Mouse (Mus musculus): Measurements from ENCODE around the gene Exoc7. TPM values are rescaled to one million over a fixed set of nuclear protein-coding genes. Genes with fewer than 3 reads are reported as not detected.
A peak's percentile ranks its signal among the peaks of the same experiment; 100 is the strongest.

The Exoc7 gene
- polyA plus RNA-seq, 1 experiment from 2014 or later = 52.9 TPM

DNA sequence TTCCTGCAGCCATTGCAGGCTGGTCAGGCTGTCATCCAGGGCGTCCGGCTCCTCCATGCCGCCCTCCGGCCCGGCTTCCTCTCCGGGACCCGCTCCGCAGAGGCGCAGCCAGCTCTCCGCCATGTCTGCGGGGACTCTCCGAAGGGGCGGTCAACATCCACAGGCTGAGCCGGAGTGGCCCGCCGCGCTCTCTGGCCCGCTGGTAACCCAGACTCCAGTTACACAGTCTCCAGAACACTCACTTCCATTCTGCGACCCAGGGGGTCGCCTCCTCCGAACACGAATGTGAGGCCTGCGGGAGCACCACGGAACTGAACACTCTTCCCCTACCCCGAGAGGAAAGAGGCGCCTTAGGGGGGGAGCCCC lies 27.4 kb upstream of the Exoc7 start:
- ATAC-seq (ENCODE audit: insufficient read depth, low FRiP score, low read depth) = no peak
- Histone ChIP-seq H3K4me1 (peaks cover 33% of the 10 kb centered on the region), H3K9me3 (no peaks in the 10 kb centered on the region), H3K9ac (no peak overlapping the region), H3K4me3 (replicated peaks) (peak overlapping the region; percentile 61), H3K36me3 (no peaks in the 10 kb centered on the region), H3K27me3 (replicated peaks) (peaks cover 22% of the 10 kb centered on the region), H3K4me2 (peak overlapping the region; percentile 99), H3K27ac (no peak overlapping the region)
- WGBS = 15% methylated on average over 24 of the region's 26 CpGs

DNA sequence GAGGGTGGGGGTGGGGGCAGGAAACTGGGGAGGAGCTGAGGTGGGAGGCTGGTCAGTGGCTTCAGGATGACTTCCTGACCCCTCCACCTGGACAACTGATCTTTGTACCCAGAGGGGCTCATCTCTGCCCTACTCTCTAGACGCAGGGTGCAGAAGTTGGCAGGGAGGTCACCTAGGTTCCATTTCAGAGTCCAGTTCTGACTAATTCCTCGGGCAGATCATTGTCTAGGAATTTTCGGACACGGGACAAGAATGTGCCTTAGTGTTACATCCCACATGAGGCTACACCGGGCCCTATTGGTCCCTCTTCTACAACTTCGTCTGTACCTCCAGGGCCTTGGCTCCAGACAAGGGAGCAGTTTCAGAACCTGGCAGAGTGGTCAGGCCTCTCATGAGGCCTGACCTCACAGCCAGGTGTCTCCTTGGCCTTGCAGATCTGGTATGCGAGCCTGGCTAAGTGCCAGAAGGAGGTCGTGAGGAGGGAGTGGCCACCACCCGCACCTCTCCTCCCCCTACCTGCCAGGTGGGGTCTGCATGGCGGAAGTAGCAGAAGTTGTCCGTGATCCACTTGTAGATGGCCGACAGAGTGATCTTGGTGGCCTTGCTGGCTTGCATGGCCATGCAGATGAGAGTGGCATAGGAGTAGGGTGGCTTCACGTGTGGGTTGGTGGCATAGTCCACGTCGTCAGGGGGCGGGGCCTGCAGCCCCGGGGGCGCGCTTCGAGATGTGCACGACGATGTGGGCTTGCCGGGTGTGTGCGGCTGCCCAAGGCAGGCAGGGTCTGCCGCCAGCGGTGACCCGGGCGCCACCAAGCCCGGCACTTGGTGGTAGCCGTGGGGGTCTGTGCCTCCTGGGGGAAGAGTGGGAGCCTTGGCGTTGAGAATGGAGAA lies 26.7 kb upstream of the Exoc7 start:
- Histone ChIP-seq H3K27ac (no peak overlapping the region), H3K4me2 (peak overlapping the region; percentile 99), H3K9me3 (no peaks in the 10 kb centered on the region), H3K9ac (no peak overlapping the region), H3K27me3 (replicated peaks) (peaks cover 22% of the 10 kb centered on the region), H3K36me3 (no peaks in the 10 kb centered on the region), H3K4me3 (replicated peaks) (peak overlapping the region; percentile 61), H3K4me1 (peaks cover 38% of the 10 kb centered on the region)
- no peak for ATAC-seq (ENCODE audit: insufficient read depth, low FRiP score, low read depth)
- 22% methylated on average over 31 of the region's 31 CpGs for WGBS

GRCm38 (mm10) chr11:116332983-116333270 lies 25.9 kb upstream of the Exoc7 start:
- peak overlapping the region; percentile 33; the same call in 1 of the 2 replicates for H3K27ac ChIP-seq
- WGBS = 69% methylated on average over 3 of the region's 3 CpGs
- no peaks in the 10 kb centered on the region for H3K36me3 ChIP-seq
- H3K4me3 ChIP-seq (replicated peaks) = no peak overlapping the region
- peaks cover 22% of the 10 kb centered on the region for H3K27me3 ChIP-seq (replicated peaks)
- no peaks in the 10 kb centered on the region for H3K9me3 ChIP-seq
- H3K4me2 ChIP-seq = no peak overlapping the region
- no peak overlapping the region for H3K9ac ChIP-seq
- no peak for ATAC-seq (ENCODE audit: insufficient read depth, low FRiP score, low read depth)
- H3K4me1 ChIP-seq = peaks cover 38% of the 10 kb centered on the region

DNA sequence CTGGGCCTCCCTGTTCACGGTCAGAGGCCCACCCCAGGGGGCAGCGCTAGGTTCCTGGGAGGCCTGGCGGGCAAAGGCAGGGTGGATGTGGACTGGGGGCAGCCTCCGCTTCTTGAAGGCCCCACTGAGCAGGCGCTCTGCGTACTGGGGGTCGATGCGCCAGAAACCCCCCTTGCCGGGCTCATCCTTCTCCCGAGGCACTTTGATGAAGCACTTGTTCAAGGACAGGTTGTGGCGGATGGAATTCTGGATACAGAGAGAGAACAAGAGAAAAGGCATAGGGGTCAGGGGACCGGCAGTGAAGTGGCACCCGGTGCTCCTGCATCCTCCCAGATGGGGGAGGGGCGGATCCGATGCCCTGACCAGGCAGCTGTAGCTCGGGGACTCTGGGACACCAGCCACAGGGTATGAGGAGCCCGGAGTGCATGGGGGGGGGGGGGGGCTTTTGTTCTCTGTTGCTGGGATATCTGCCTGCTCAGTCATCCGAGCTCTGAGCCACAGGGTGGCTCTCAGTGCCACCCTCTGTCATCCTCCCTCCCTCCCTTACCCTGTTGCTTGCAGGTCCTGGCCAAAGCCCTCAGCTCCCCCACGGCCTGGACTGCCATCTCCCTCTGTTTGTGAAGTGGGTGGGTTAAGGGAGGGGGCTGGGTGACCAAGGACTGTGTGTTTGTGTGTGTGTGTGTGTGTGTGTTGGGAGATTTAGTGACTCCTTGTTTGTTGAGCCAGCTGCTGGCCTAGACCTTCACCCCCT lies 25.4 kb upstream of the Exoc7 start:
- H3K36me3 ChIP-seq = no peaks in the 10 kb centered on the region
- WGBS = 39% methylated on average over 19 of the region's 19 CpGs
- H3K9ac ChIP-seq = no peak overlapping the region
- H3K4me3 ChIP-seq (replicated peaks) = no peak overlapping the region
- no peaks in the 10 kb centered on the region for H3K9me3 ChIP-seq
- peak; percentile 9; the same call in 1 of the 2 replicates for ATAC-seq (ENCODE audit: insufficient read depth, low FRiP score, low read depth)
- H3K27ac ChIP-seq = no peak overlapping the region
- H3K4me2 ChIP-seq = no peak overlapping the region
- H3K27me3 ChIP-seq (replicated peaks) = peaks cover 22% of the 10 kb centered on the region
- peaks cover 38% of the 10 kb centered on the region for H3K4me1 ChIP-seq

- no peak overlapping the region for H3K9ac ChIP-seq
- peak overlapping the region; percentile 0; the same call in 1 of the 2 replicates for H3K27ac ChIP-seq
- H3K36me3 ChIP-seq = no peaks in the 10 kb centered on the region
- no peak overlapping the region for H3K4me2 ChIP-seq
- 66% methylated on average over 7 of the region's 7 CpGs for WGBS
- no peaks in the 10 kb centered on the region for H3K9me3 ChIP-seq
- H3K27me3 ChIP-seq (replicated peaks) = peaks cover 22% of the 10 kb centered on the region
- H3K4me3 ChIP-seq (replicated peaks) = no peak overlapping the region
- ATAC-seq (ENCODE audit: insufficient read depth, low FRiP score, low read depth) = no peak
- H3K4me1 ChIP-seq = peaks cover 47% of the 10 kb centered on the region
Measured at GRCm38 (mm10) chr11:116330211-116330518, 23.1 kb upstream of the Exoc7 start.

GRCm38 (mm10) chr11:116329314-116330210 lies 22.5 kb upstream of the Exoc7 start:
- no peaks in the 10 kb centered on the region for H3K9me3 ChIP-seq
- peaks cover 16% of the 10 kb centered on the region for H3K27me3 ChIP-seq (replicated peaks)
- H3K27ac ChIP-seq = peak overlapping the region; percentile 0; the same call in 1 of the 2 replicates
- ATAC-seq (ENCODE audit: insufficient read depth, low FRiP score, low read depth) = 0 out of 2 replicates have a peak, but pooled peaks have one; percentile 13
- H3K9ac ChIP-seq = no peak overlapping the region
- H3K4me3 ChIP-seq (replicated peaks) = no peak overlapping the region
- WGBS = 55% methylated on average over 18 of the region's 18 CpGs
- no peaks in the 10 kb centered on the region for H3K36me3 ChIP-seq
- peaks cover 41% of the 10 kb centered on the region for H3K4me1 ChIP-seq
- H3K4me2 ChIP-seq = no peak overlapping the region

- no peak overlapping the region for H3K4me2 ChIP-seq
- H3K9me3 ChIP-seq = no peaks in the 10 kb centered on the region
- H3K4me1 ChIP-seq = peaks cover 29% of the 10 kb centered on the region
- H3K27ac ChIP-seq = no peak overlapping the region
- ATAC-seq (ENCODE audit: insufficient read depth, low FRiP score, low read depth) = no peak; the same call in 1 of the 2 replicates
- no peak overlapping the region for H3K4me3 ChIP-seq (replicated peaks)
- WGBS = 72% methylated on average over 7 of the region's 7 CpGs
- no peaks in the 10 kb centered on the region for H3K27me3 ChIP-seq (replicated peaks)
- H3K9ac ChIP-seq = no peak overlapping the region
- no peaks in the 10 kb centered on the region for H3K36me3 ChIP-seq
Measured at GRCm38 (mm10) chr11:116326963-116327603, 20.1 kb upstream of the Exoc7 start.

- H3K9ac ChIP-seq = peak overlapping the region; percentile 57
- peak; percentile 56 for ATAC-seq (ENCODE audit: insufficient read depth, low FRiP score, low read depth)
- WGBS = 1% methylated on average over 41 of the region's 41 CpGs
- H3K27me3 ChIP-seq (replicated peaks) = no peaks in the 10 kb centered on the region
- H3K4me1 ChIP-seq = peaks cover 10% of the 10 kb centered on the region
- no peaks in the 10 kb centered on the region for H3K9me3 ChIP-seq
- H3K4me3 ChIP-seq (replicated peaks) = peak overlapping the region; percentile 46
- H3K36me3 ChIP-seq = no peaks in the 10 kb centered on the region
- H3K27ac ChIP-seq = no peak overlapping the region
- H3K4me2 ChIP-seq = peak overlapping the region; percentile 99
Measured at GRCm38 (mm10) chr11:116318719-116319659, 12.0 kb upstream of the Exoc7 start.

DNA sequence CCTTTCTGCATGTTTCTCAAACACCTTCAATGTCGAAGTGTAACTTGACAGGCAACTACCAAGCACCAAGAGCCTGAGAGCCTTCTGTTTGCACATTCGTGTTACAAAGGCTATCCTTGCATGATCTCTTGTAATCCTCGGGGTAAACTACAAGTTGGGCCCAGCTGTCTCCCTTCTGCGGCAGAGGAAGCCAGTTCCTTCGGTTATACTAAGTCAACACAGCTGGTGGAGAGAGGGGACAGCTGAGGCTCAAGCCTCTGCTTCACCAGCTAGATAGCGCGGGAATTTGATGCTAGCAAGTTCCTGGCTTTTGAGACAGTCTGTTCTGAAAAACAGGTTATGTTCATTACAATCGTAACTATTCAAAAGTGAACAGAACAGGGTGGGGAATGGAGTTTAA lies 5.3 kb upstream of the Exoc7 start:
- Histone ChIP-seq H3K27me3 (replicated peaks) (no peaks in the 10 kb centered on the region), H3K9me3 (no peaks in the 10 kb centered on the region), H3K4me1 (peaks cover 11% of the 10 kb centered on the region), H3K27ac (no peak overlapping the region; the same call in 1 of the 2 replicates), H3K9ac (no peak overlapping the region), H3K4me2 (no peak overlapping the region), H3K4me3 (replicated peaks) (no peak overlapping the region), H3K36me3 (no peaks in the 10 kb centered on the region)
- 0 out of 2 replicates have a peak, but pooled peaks have one; percentile 41 for ATAC-seq (ENCODE audit: insufficient read depth, low FRiP score, low read depth)
- WGBS = 18% methylated on average over 8 of the region's 8 CpGs

- Histone ChIP-seq H3K4me2 (no peak overlapping the region), H3K4me3 (replicated peaks) (no peak overlapping the region), H3K9ac (no peak overlapping the region), H3K27ac (peak overlapping the region; percentile 1; the same call in 1 of the 2 replicates), H3K36me3 (no peaks in the 10 kb centered on the region), H3K4me1 (peaks cover 12% of the 10 kb centered on the region), H3K9me3 (no peaks in the 10 kb centered on the region), H3K27me3 (replicated peaks) (no peaks in the 10 kb centered on the region)
- ATAC-seq (ENCODE audit: insufficient read depth, low FRiP score, low read depth) = no peak
- WGBS = 32% methylated on average over 8 of the region's 8 CpGs
Measured at GRCm38 (mm10) chr11:116311169-116311568, 4.1 kb upstream of the Exoc7 start.

All from stomach, embryonic 15.5 days (tissue).